Mouse (Mus musculus) kidney, adult 2 months (tissue): ENCODE results near the gene Atp1a2. TPM values are rescaled to one million over a fixed set of nuclear protein-coding genes. Genes with fewer than 3 reads are reported as not detected.
A peak's percentile ranks its signal among the peaks of the same experiment; 100 is the strongest.

Experiments used
- DNase-seq: peaks from one replicate; pipeline ENCODE4 v3.0.0; 2021
- H3K27ac ChIP-seq: fragments of 200-500 bp; 2 replicates; pipeline ENCODE4 v1.5.1; 2012; ENCODE audit warnings: low read depth, low read length, control low read depth, inconsistent platforms; ENCODE audit not compliant: insufficient read depth
- H3K27me3 ChIP-seq: fragments of 200-500 bp; replicated peaks from 2 replicates; pipeline ENCODE4 v1.6.1; 2012; ENCODE audit warnings: mild to moderate bottlenecking, moderate library complexity, low read length, inconsistent platforms; ENCODE audit not compliant: control insufficient read depth, insufficient read depth
- H3K36me3 ChIP-seq: fragments of 200-500 bp; 2 replicates; pipeline ENCODE4 v1.6.1; 2012; ENCODE audit warnings: mild to moderate bottlenecking, moderate library complexity, low read length, inconsistent platforms; ENCODE audit not compliant: control insufficient read depth, insufficient read depth
- H3K4me1 ChIP-seq: fragments of 200-500 bp; 2 replicates; pipeline ENCODE4 v1.6.1; 2011; ENCODE audit warnings: low read length; ENCODE audit not compliant: control insufficient read depth, insufficient read depth
- H3K4me3 ChIP-seq: fragments of 200-500 bp; 2 replicates; pipeline ENCODE4 v1.5.1; 2011; ENCODE audit warnings: mild to moderate bottlenecking, low read depth, low read length, control low read depth; ENCODE audit not compliant: insufficient read depth
- CTCF ChIP-seq: fragments of 200-500 bp; conservative IDR thresholded peaks from 2 replicates; pipeline ENCODE4 v1.5.1; 2011; ENCODE audit warnings: low read depth, mild to moderate bottlenecking, control low read depth, low read length, moderate library complexity, mixed read lengths; ENCODE audit not compliant: insufficient read depth, insufficient read length
- POLR2A ChIP-seq: fragments of 200-500 bp; IDR thresholded peaks from one replicate; pipeline ENCODE4 v1.6.1; 2011; ENCODE audit warnings: low read depth, low read length, control low read depth
- WGBS: fragments of 180-500 bp; shearing (Covaris S2); methylation state at CpG from one replicate; pipeline ENCODE4 v1.1.7; 2018; 5-methylcytosine and 5-hydroxymethylcytosine counted together
- polyA plus RNA-seq: library from polyadenylated mRNA; depleted of rRNA; stranded (reverse); fragments of >200 nt; gene quantifications from 2 replicates; pipeline ENCODE4 v1.2.3, GENCODE M21; 2012

Atp1a2 gene
- polyA plus RNA-seq, 1 experiment = 36.4 TPM

- TF ChIP-seq POLR2A (peak; percentile 43), CTCF (peak; percentile 97)
- peak; percentile 95 for DNase-seq
- Histone ChIP-seq H3K27ac (peak overlapping the region; percentile 96), H3K4me1 (peaks cover 13% of the 10 kb centered on the region; the same call in 1 of the 2 replicates), H3K27me3 (no peaks in the 10 kb centered on the region), H3K36me3 (no peaks in the 10 kb centered on the region), H3K4me3 (peak overlapping the region; percentile 34)
- WGBS = under 1% methylated on average over 14 of the region's 14 CpGs
Measured at GRCm38 (mm10) chr1:172309699-172310398, 12.0 kb upstream of the Atp1a2 start.

GRCm38 (mm10) chr1:172308409-172308808 lies 10.5 kb upstream of the Atp1a2 start:
- Histone ChIP-seq H3K4me3 (no peak overlapping the region), H3K36me3 (no peaks in the 10 kb centered on the region), H3K27me3 (no peaks in the 10 kb centered on the region), H3K4me1 (peaks cover 13% of the 10 kb centered on the region; the same call in 1 of the 2 replicates), H3K27ac (no peak overlapping the region)
- 100% methylated on average over 1 of the region's 1 CpGs for WGBS
- TF ChIP-seq CTCF (no peak), POLR2A (no peak)
- no peak for DNase-seq

GRCm38 (mm10) chr1:172307936-172308335 lies 10.1 kb upstream of the Atp1a2 start:
- TF ChIP-seq POLR2A (no peak), CTCF (no peak)
- Histone ChIP-seq H3K27ac (no peak overlapping the region), H3K4me3 (no peak overlapping the region), H3K36me3 (no peaks in the 10 kb centered on the region), H3K4me1 (peaks cover 9% of the 10 kb centered on the region; the same call in 1 of the 2 replicates), H3K27me3 (no peaks in the 10 kb centered on the region)
- 75% methylated on average over 10 of the region's 10 CpGs for WGBS
- no peak for DNase-seq

GRCm38 (mm10) chr1:172306885-172307284 lies 9.0 kb upstream of the Atp1a2 start:
- H3K27ac ChIP-seq = no peak overlapping the region
- H3K36me3 ChIP-seq = no peaks in the 10 kb centered on the region
- H3K4me3 ChIP-seq = no peak overlapping the region
- DNase-seq = no peak
- no peaks in the 10 kb centered on the region for H3K27me3 ChIP-seq
- peaks cover 8% of the 10 kb centered on the region; the same call in 1 of the 2 replicates for H3K4me1 ChIP-seq
- TF ChIP-seq POLR2A = no peak
- no peak for TF ChIP-seq CTCF
- 71% methylated on average over 6 of the region's 6 CpGs for WGBS

GRCm38 (mm10) chr1:172306196-172306595 lies 8.3 kb upstream of the Atp1a2 start:
- H3K4me1 ChIP-seq = peaks cover 7% of the 10 kb centered on the region; the same call in 1 of the 2 replicates
- 72% methylated on average over 4 of the region's 4 CpGs for WGBS
- H3K4me3 ChIP-seq = no peak overlapping the region
- no peaks in the 10 kb centered on the region for H3K36me3 ChIP-seq
- H3K27ac ChIP-seq = no peak overlapping the region
- TF ChIP-seq POLR2A (no peak), CTCF (no peak)
- no peaks in the 10 kb centered on the region for H3K27me3 ChIP-seq
- DNase-seq = no peak

GRCm38 (mm10) chr1:172305635-172306034 lies 7.8 kb upstream of the Atp1a2 start:
- WGBS = 78% methylated on average over 3 of the region's 3 CpGs
- Histone ChIP-seq H3K4me3 (no peak overlapping the region), H3K4me1 (peaks cover 4% of the 10 kb centered on the region; the same call in 1 of the 2 replicates)

GRCm38 (mm10) chr1:172305153-172305552 lies 7.3 kb upstream of the Atp1a2 start:
- no peak for TF ChIP-seq POLR2A
- no peak for TF ChIP-seq CTCF
- Histone ChIP-seq H3K4me1 (peaks cover 4% of the 10 kb centered on the region; the same call in 1 of the 2 replicates), H3K4me3 (no peak overlapping the region), H3K27ac (no peak overlapping the region), H3K36me3 (no peaks in the 10 kb centered on the region), H3K27me3 (no peaks in the 10 kb centered on the region)
- 91% methylated on average over 2 of the region's 2 CpGs for WGBS
- DNase-seq = no peak

More at GRCm38 (mm10) chr1:172305635-172306034, 7.8 kb upstream of the Atp1a2 start:
- DNase-seq = no peak
- H3K36me3 ChIP-seq = no peaks in the 10 kb centered on the region
- no peak overlapping the region for H3K27ac ChIP-seq
- H3K27me3 ChIP-seq = no peaks in the 10 kb centered on the region
- TF ChIP-seq POLR2A = no peak
- peak; percentile 30; the same call in 1 of the 2 replicates for TF ChIP-seq CTCF
